Mouse (Mus musculus): Measurements from ENCODE around the gene 2900011O08Rik.

DNA sequence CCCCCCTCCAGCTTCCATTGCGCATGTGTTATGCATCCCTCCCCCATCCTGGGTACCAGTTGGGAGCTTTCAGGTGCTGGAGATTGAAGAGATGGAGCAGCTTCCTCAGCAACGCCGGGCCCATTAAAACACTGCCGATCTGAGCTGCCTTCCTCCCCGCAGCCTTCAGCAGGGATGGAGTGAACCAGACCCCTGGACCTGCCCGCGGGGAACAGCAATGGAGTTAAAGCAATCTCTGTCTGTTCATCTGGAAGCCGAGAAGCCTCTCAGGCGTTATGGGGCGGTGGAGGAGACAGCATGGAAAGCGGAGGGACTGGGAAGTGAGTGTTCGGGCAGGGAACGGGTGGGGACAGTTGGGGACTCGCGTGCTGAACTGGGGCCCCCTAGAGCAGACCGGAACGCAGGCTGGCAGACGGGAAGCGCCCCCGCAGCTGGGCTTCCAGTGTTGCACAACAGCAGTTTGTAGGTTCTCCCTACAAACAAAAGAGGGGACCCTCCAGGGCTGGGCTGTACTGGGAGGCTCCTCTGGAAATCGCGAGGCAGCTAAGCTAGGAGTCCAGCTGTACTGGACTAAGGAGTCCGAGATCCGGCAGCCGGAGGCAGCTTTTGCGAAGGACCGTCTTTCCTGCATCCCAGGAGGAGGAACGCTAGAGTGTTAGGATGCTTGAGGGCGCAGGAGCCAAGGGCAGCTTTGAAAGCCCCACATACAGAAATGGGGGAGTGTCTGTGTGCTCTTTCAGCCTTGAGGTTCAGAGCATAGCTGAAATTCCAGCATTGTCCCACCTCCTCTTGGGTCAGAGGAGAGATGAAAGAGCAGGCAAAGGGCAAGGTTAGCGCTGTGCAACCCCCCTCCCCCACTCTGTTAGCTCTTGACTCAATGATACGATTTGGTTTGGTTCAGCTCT is at the start of gene 2900011O08Rik, which contains the start of gene Ifitm7:
- TF ChIP-seq POLR2A (IDR thresholded peaks at IDR 0.05; ENCODE audit: borderline replicate concordance, control insufficient read depth, low read depth, low read length) (no peak), CTCF (IDR thresholded peaks at IDR 0.05; ENCODE audit: control insufficient read depth, insufficient read depth, low read length) (no peak)
